Mouse (Mus musculus): ENCODE data around the gene Cdh3.

GRCm38 (mm10) chr8:106597067-106597466 is 86.4 kb downstream of the Cdh3 start:
- TF ChIP-seq POLR2A (IDR thresholded peaks at IDR 0.05; ENCODE audit: borderline replicate concordance, extremely low read depth, insufficient read depth, insufficient read length, poor library complexity, severe bottlenecking): no peak
- no peak for TF ChIP-seq CTCF (IDR thresholded peaks at IDR 0.05; ENCODE audit: borderline replicate concordance, extremely low read depth, insufficient read depth, insufficient read length)
